Mouse (Mus musculus) B cell, adult 2 months (primary cell): Measurements from ENCODE around the gene Zfp710.
A peak's percentile ranks its signal among the peaks of the same experiment; 100 is the strongest.
"Not testable (repeated sequence)": the region's sequence is repeated elsewhere in the genome, so short reads cannot be mapped to it uniquely, and the experiment has no call there.

Source experiments
- DNase-seq, 2 experiments: peaks; one replicate each; pipeline ENCODE4 v3.0.0; 2022

Zfp710 gene

DNA sequence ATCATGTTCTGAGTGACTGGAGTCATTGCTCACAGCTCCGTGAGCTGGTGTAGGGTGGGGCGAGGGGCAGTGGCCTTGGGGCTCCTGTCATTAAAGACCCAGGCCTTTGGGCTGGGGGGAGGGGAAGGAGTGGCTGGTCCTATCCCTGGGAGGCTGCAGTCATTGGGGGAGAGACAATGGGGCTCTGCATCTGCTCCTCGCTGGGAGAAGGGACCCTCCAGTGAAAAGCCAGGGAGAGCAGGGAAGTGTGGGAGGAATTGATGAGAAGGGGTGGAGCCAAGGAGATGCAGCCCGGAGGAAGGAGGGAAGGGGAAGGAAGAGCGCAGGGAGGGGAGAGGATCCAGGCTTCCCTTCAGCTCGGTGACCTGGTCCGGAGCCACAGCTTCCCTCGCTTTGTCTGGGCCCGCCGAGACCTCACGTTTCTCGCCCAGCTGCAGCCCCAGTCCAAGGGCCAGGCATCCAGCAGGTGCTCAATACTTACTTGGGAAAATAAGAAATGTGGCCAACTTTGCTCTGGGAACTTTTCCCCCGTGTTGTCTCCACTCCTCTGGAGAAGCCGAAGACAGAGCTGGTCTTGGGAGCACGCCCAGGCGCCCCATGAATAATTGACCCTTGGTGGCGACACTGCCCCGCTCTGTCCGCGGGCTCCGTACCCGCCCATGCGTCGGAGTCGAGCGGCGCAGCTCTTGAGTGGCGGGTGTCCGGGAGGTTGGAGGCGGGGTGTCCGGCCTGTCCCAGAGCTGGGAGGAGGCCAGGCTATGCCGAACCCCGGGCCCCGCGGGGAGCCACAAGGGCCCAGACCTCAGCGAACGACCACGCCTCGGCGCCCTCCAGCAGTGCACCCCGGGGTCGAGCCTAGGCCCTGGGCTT, at the start of gene Zfp710:
Gene Zfp710, plus strand, starts transcription at position 294 of the 870 bp plus-strand sequence.
- DNase-seq: peak; percentile 50 to 57

DNA sequence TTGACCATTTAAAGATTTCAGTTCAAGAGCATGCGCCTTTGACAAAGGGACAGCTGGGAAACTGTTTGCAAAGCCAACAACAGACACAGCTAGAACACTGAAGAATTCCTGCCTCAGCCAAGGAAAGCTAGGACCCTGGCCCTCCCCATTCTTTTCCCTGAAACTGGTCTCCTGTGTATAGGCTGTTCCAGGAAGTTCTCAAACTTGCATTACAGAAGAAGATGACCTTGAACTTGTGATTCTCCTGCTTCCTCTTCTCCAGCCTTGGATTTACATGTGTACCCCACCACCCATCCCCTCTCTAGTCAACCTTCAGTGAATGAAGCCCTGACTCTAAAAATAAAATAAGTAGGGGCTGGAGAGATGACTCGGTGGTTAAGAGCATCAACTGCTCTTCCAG, 49.3 kb upstream of the Zfp710 start:
- no peak for DNase-seq

DNA sequence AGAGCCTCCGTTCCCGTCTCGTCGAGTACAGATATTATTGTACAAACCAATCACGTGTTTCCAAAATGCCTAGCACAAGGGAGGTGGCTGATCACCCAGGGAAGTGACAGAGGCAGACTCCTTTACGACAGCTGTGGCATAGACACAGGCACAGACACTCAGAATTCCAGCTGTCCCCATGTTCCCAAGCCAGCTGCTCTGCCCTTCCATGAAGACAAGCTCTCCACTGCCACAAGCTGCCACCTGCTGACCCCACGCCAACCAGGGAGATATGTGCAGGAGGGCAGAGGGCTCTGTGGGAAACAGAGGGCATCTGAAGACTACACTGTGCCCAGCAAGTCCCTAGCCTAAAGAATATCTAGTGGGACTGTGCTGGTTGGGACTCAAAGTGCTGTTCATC, 37.9 kb upstream of the Zfp710 start:
- no peak for DNase-seq

DNA sequence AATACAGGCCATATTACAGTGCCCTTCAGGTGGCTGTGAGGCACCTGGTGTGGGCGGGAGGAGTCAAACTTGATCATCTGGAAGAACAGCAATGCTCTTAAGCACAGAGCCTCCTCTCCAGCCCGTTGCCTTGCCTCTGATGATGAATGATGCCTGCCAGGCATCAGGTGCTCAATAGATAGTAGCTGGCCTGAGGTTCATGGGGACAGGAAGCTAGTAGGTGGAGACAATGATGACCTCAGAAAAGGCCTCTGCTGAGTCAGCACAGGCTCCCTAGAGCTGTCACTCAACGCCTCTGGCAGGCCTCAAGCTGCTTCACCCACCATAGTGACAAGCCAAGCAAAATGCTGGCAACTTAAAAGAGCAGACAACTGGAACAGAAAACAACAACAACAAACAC, 36.9 kb upstream of the Zfp710 start:
- no peak for DNase-seq

DNA sequence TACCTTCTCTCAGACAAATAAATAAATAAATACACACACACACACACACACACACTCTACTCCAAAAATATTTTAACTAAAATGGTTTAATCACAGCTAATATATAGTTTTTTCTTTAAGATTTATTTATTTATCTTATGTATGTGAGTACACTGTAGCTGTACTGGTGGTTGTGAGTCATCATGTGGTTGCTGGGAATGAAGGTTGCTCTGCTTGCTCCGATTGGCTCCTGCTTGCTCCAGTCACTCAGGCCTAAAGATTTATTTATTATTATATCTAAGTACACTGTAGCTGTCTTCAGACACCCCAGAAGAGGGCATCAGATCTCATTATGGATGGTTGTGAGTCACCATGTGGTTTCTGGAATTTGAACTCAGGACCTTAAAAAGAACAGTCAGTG, 36.1 kb upstream of the Zfp710 start:
- not testable (repeated sequence) for DNase-seq

DNA sequence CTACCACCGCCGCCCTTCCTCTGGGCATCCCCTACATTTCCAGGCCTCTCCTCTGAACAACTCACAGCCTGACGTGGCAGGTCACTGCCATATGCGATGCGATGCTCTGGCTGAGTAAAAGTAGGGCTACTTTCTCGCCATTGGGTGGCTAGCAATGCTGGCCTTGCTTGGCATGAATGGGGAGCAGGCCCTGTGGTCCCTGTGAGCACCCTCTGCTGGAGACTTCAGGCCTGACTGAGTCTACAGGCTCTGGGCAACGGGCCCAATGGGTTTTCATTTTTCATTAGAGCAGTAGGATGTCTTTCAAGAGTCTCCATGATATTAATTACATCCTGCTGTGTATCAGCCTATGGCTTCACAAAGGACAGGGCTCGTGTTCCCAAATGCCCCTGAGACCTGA, 30.1 kb upstream of the Zfp710 start:
- DNase-seq: peak; percentile 35 to 38

DNA sequence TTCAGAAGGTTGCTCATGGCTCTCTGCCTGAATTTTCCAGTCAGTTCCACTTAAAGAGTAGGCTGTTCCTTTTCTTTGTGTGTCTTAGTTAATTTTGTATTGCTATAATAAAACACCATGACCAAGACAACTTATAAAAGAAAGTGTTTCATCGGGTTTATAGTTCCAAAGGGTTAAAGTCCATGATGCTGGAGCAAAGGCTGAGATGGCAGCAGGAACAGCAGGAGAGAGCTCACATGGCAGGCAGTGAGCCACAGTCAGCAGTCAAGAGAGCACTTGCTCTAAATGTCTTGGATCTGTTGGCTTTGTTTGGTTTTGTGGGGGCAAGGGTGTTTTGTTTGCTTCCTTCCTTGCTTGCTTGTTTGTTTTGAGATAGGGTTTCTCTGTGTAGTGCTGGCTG, 26.9 kb upstream of the Zfp710 start:
- DNase-seq: no peak

DNA sequence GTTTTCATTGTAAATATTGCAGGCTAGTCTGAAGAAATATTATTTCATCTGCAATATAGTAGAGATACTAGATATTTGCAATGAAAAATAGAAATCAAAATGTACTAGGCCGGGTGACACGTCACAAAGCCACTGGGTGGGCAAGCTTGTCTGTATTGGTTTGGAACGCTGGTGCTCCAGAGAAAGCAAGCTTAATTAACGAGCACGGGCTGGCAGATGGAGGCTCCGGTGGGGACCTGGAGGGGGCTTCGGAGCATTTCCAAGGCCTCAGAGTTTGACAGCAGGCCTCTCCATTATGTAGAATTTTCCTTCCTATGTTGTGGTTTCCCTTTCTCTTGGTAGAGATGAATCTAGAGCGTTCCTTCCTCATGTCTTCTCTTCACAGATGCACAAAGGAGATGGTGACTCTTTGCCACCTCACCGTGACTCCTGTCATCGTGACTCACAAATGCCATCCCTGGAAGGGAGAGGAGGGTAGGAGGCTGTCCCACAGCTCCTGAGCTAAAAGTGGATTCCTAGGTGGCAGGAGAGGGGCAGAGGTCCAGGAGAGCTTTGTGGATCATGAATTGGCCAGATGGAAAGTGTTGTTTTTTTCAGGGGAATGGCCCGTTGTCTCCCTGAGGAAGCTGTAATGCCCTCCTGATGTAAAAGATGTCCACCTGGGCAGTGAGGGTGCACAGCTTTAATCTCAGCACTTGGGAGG, 22.1 kb upstream of the Zfp710 start:
- no peak for DNase-seq

DNA sequence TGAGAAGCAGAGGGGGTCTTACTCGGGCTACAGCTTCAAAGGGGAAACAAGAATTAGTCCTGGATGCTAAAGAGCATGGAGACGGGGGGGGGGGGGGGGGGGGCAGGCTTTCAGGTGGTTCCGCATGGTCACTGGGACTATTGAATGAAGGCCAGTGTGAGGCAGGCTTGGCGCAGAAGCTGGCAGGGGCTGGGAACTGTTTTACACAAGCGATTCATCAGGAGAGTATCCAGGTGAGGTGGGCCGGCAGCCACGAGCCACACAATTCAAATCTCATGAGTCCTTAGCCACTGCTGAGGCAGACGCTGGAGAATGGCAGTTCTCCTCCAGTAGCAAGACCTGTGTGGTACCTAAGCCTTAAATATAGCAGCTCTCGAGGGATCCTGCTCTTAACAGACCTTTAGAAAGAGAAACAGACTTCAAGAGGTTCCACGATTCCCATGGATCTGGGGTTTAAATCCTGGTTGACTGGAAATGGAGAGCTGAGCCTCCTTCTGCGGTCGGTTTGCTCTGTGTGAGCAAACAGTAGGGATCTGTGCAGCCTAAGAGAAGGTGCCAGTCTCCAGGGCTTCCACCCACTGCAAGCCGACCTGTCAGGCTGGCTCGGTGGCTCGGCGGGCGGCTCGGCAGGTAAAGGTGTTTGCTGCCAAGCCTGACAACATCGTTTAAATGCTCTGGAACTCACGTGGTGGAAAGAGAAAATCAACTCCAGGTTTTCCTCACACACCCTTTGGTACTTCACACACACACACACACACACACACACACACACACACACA, 19.6 kb upstream of the Zfp710 start:
- no peak for DNase-seq

DNA sequence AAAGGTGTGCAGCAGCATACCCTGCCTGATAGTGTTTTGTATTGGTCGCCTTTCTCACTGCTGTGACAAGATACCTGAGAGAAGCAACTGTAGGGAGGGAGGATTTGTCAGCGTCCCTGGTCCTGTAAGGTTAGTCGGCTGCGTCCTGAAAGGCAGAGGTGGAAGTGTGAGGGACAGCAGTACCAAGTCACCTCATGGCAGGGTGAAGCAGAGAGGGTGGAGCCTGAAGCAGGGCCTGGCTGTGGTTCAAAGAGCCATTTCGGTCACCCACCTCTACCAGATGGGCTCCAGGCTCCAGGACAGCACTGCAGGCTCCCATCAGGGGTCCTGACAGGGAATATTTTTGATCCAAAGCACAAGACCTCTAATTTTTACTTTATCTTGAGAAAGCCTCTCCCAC, 13.9 kb upstream of the Zfp710 start:
- no peak for DNase-seq

DNA sequence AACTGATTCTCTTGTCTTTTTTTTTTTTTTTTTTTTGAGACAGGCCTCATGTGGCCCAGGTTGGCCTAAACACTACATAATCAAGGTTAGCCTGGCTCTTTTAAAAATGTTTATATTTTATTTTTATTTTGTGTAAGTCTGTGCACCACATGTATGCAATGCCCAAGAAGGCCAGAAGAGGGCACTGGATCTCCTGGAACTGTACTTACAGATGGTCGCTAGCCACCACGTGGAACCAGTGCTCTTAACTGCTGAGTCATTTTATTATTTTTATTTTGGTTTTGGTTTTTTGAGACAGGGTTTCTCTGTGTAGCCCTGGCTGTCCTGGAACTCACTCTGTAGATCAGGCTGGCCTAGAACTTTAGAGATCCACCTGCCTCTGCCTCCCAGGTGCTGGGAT, 13.1 kb upstream of the Zfp710 start:
- DNase-seq: peak; percentile 85 to 88

DNA sequence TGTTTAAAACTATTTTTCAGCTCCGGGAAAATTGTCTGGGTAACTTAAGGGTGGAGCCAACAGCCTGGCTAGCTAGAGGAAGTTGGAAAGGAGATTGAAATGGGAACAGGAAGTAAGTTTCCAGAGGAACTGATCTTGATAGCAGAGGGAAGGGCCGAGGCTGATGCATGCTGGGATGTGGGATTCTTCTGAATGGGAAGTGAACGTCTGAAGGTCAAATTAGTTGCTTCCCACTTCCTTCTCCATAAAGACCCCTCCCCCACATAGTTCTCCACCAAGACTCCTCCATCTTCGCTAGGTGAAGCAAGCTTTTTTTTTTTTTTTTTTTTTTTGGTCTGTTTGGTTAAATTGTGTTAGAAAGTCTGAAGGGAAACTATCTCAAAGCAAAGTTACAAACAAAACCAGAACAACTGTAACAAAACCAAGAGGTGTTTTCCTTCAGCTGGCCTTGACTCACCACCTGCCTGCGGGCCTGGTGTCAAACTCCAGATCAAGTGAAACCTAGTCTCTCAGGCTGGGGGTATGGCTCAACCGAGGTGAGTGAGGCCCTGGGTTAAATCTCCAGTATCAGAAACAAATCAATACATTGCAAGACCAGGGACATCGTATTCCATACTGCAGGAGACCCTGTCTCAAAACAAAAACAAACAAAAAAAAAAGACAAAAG, 10.6 kb upstream of the Zfp710 start:
- DNase-seq: no peak

DNA sequence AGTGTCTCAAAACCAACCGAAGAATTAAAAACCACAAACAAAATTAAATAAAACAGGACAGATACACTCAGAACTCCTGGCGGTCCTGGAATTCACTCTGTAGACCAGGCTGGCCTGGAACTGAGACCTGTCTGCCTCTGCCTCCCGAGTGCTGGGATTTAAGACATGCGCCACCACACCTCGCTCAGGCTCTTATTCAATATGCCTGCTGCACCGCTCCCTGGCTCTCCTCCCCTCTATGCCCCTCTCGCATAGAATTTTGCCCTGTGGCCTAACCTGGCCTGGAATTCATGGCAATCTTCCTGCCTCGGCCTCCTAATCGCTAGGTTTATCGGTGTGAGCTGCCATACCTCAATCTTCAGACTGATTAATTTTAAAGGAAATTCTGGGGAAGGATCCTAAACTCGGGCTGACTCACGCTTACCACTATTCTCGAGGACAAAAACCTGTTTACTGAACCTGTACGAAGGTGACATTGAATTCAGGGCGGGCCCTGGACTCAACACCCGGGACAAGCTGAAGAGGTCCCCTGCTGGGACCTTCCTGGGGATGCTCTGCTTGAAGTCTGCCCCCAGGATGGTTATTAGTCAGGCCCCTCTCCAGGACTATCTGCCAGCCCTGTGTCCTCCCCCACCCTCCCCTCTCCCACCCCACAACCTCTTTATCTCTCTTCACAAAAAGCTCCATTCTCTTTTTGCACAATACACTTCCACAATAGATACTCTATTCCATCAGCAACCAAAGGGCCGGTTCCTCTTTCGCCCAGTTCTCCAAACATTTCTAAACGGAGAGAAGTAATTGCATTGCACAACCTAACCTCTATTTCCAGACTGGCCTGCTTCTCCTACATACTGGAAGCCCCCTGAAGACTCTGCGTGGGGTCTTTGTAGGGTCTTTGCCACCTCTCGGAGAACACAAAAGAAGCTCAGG, 9.5 kb upstream of the Zfp710 start:
- DNase-seq: no peak

DNA sequence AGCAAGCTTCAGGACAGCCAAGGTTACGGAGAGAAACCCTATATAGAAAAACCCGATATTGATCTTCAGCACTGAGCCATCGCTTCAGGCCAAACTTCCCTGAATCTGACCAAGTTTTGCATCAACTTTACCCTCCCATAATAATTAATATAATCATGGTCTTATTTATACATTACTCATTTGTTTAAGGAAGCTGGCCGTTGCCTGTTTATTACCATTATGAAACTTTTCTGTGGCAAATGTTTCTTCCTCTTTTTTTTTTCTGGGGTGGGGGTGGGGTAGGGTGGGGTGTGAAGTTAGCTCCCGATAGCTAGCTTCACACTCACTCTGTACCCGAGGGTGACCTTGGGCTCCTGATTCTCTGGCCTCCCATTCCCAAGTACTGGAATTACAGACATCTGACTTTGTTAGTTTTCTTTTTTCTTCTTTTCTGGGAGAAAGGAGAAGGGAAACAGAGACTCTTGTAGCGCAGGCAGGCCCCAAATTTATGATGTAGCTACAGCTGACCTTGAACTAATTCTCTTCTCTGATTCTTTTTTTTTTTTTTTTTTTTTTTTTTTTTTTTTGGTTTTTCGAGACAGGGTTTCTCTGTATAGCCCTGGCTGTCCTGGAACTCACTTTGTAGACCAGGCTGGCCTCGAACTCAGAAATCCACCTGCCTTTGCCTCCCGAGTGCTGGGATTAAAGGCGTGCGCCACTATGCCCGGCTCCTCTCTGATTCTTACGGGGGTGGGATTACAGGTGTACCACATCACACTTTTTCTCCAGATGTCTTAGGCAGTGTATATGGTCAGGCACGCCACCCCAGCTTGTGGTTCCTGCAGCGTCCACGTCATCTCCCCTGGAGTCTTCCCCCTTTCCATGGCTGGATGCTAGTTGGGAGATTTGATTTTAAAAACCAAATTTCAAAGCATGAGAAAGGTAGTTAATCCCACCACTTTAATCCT, 5.8 kb upstream of the Zfp710 start:
- peak; percentile 67 to 75 for DNase-seq

DNA sequence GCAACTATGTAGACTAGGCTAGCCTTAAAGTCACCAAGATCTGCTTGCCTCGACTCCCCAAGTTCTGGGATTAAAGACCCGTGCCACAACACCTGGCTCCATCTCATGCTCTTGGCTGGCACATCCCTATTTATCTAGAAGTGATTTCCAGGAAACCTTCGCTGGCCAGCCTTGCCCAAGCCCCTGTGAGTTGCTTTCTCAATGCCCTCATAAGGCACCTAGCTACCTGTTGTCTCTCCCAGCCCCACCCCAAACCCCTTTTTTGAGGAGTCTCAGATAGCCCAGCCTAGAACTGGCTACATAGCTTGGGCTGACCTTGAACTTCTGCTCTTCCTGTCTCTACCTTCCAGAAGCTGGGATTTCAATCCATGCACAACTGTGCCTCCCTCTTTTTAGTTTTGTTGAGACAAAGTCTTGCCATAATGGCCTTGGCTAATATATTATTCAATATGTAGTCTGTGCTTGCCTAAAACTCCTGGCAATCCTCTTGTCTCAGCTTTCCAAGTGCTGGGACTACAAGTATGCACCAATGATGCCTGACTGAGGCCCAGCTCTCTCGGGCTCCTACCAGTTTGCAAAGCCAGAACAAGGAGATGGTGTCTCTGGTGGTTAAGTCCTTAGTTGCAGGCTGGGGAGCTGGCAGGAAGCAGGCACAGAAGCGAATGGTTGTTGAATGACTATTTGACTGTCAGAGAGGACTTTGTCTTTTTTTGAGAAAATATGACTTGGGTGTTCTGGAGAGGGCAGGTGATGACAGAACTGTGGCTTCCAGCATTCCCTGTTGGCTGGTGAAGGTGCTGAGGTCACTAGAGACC, 786 bp upstream of the Zfp710 start:
- peak; percentile 60 to 69 for DNase-seq

DNA sequence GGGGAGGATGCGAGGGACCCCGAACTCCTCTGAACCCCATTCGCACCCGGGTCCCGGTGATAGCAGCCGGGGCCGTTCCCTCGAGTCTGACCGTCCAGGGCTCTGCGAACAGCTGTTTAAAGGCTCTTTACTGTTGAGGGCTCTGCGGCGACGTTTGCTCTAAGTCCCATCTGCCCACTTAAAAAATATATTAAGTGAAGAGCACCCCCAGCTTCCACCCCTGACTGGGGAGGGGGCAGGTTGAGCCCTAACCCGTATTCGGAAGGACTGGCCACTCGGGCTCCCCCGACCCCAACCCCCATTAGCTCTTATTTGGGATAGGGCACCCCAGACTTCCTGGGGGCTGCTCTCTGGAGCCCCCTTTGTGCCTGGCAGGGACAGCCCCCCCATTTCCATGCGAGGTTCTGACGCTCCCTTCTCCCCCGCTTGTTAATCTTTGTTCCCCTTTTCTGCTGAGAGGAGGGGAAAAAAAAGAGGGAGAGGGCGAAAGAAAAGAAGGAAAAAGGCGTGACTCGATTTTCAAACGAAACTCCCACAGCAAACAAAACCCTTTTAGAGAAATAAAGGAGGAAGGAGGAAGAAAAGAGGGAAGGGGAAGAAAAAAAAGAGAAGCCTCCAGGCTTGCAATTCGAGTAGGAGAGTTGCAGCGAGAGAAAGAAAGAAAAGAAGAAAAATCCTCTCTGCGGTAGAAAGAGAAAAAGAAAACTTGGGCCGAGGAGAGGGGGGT, 940 bp downstream of the Zfp710 start:
- DNase-seq: peak in 1 of 2 experiments; percentile 59

DNA sequence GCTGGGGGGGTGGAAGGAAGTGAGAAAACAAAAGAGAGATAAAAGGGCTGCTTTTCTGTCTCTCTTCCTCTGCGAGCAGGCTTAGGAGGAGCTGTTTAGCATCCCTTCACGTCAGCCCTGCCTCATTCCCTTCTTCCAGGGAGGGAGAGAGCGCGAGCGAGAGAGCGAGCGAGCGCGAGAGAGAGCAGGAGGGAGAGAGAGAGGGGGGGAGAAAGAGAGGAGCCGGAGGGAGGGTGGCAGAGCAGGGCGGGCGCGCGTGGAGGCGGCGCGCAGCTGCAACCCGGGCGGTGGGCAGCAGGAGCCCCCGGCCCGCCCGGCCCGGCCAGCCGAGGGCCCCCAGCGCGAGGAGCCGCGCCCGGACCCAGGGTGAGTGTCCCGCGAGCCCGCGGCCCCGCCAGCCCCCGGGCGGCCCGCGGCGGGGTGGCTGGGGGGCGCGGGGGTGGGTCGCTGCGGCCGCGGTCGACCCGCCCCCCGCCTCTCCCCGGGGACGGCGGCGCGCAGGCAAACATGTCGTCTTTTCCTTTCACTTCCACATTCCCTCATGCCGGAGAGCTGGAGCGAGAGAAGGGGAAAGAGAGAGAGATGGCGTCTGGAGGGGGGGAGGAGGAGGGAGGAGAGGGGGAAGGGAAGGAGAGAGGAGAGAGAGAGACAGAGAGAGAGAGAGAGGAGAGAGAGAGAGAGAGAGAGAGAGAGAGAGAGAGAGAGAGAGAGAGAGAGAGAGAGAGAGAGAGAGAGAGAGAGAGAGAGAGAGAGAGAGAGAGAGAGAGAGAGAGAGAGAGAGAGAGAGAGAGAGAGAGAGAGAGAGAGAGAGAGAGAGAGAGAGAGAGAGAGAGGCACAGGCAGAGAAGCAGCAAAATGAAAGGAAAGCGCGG, 1.7 kb downstream of the Zfp710 start:
- DNase-seq: peak; percentile 51 to 61
